Mouse (Mus musculus) bone marrow, adult 2 months (tissue): ENCODE measurements around the gene Nub1. TPM values are rescaled to one million over a fixed set of nuclear protein-coding genes. Genes with fewer than 3 reads are reported as not detected.

Experiments
- H3K27ac ChIP-seq: fragments of 200-500 bp; 2 replicates; pipeline ENCODE4 v1.5.1; 2012; ENCODE audit warnings: low read depth, mild to moderate bottlenecking, control low read depth, inconsistent platforms, low read length; ENCODE audit not compliant: control insufficient read depth, poor library complexity, insufficient read depth
- H3K4me1 ChIP-seq: fragments of 200-500 bp; 2 replicates; pipeline ENCODE4 v1.6.1; 2011; ENCODE audit warnings: low read length; ENCODE audit not compliant: control insufficient read depth, insufficient read depth
- H3K4me3 ChIP-seq: fragments of 200-500 bp; replicated peaks from 2 replicates; pipeline ENCODE3; 2011; ENCODE audit warnings: mild to moderate bottlenecking, low read depth, low read length, control low read depth; ENCODE audit not compliant: control insufficient read depth
- CTCF ChIP-seq: fragments of 200-500 bp; IDR thresholded peaks from 2 replicates; pipeline ENCODE4 v1.5.1; 2011; ENCODE audit warnings: low read length, control low read depth; ENCODE audit not compliant: control insufficient read depth, insufficient read depth
- POLR2A ChIP-seq: fragments of 200-500 bp; IDR thresholded peaks from 2 replicates; pipeline ENCODE4 v1.6.1; 2011; ENCODE audit warnings: low read depth, mild to moderate bottlenecking, control low read depth, low read length, borderline replicate concordance; ENCODE audit not compliant: control insufficient read depth
- WGBS: fragments of 180-500 bp; shearing (Covaris S2); methylation state at CpG from one replicate; pipeline ENCODE4 v1.1.7; 2018; 5-methylcytosine and 5-hydroxymethylcytosine counted together
- polyA plus RNA-seq: library from polyadenylated mRNA; stranded (reverse); fragments of >200 nt; gene quantifications from 2 replicates; pipeline ENCODE4 v1.2.4, GENCODE M21; 2011; ENCODE audit warnings: low replicate concordance; ENCODE audit not compliant: missing spikeins, insufficient read depth, insufficient read length

The Nub1 gene
- 17.7 and 35.7 TPM in 2 replicates for polyA plus RNA-seq

DNA sequence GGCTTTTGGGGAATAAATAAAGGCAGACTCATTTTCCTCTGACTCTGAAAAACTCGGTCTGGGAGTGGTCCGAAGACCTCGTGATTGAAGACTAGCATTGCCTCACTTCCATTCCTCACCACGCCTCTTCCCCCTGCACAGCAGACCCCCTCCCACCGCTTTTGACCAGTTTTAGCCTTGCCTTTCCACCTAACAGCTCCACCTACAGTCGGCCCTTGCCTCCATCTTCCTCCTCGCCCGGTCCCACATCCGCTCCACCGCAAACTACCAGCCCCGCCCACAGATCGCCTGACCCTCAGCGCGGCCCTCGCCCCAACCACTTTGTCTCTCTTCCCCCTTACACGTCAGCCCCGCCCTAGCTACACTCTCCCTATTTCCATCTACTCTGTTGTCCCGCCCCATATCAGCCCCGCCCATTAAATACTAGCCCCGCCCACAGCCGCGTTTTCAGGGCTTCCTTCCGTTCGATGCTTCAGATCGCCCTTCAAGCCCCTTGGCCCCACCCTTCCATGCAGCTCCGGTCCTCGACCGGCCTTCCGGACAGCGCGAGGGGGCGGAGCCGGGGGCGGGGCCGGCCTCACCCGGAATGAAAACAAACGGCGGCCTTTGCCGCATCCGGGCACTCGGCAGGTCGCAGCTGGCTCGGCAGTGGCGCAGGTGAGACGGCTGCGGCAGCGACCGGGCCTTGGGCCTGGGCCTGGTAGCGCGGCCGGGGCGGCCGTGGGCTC, at the start of gene Nub1:
Gene Nub1 (plus strand): TSS at position 167 of the 728 bp plus-strand sequence.
- under 1% methylated on average over 53 of the region's 53 CpGs for WGBS
- peak within 1 kb of the TSS; percentile 99 for H3K4me3 ChIP-seq
- H3K27ac ChIP-seq = peak within 1 kb of the TSS; percentile 72
- peak; percentile 41; the same call in 1 of the 2 replicates for TF ChIP-seq CTCF
- peak; percentile 80 for TF ChIP-seq POLR2A
- peaks cover 1% of the 10 kb centered on the region; the same call in 1 of the 2 replicates for H3K4me1 ChIP-seq

DNA sequence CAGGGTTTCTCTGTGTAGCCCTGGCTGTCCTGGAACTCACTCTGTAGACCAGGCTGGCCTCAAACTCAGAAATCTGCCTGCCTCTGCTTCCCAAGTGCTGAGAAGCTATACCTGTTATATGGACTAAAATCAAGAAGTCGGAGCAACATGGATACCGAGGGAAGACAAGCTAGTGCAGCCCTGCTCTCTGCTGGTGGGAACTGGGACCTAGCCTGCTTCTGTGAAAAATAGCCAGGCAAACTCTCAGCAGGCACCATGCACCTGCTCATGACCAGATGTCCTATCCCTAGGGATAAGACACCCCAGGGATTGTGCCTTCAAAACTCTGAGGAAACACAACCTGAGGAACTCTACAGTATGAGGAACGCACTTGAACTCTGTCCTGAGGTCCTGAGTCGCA, 48.3 kb upstream of the Nub1 start:
- no peak overlapping the region for H3K27ac ChIP-seq
- no peak overlapping the region for H3K4me3 ChIP-seq
- H3K4me1 ChIP-seq = no peaks in the 10 kb centered on the region
- 82% methylated on average over 4 of the region's 4 CpGs for WGBS
- TF ChIP-seq CTCF (no peak), POLR2A (no peak)

DNA sequence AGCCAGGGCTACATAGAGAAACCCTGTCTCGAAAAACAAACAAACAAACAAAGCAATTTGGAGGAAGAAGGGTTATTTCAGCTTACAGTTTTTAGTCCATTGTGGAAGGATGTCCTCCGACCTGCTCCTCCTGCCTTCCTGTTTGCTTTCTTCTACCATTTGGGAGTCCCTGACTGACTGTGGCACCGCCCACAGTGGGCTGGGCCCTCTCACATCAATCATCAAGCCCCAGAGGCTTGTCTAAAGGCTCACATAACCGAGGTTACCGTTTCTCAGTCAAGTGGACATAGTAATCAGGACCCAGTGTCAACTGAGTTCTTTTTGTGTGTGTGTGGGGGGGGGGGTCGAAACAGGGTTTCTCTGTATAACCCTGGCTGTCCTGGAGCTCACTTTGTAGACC, 47.2 kb upstream of the Nub1 start:
- no peak overlapping the region for H3K27ac ChIP-seq
- TF ChIP-seq POLR2A (no peak), CTCF (no peak)
- 44% methylated on average over 6 of the region's 6 CpGs for WGBS
- no peaks in the 10 kb centered on the region for H3K4me1 ChIP-seq
- no peak overlapping the region for H3K4me3 ChIP-seq

DNA sequence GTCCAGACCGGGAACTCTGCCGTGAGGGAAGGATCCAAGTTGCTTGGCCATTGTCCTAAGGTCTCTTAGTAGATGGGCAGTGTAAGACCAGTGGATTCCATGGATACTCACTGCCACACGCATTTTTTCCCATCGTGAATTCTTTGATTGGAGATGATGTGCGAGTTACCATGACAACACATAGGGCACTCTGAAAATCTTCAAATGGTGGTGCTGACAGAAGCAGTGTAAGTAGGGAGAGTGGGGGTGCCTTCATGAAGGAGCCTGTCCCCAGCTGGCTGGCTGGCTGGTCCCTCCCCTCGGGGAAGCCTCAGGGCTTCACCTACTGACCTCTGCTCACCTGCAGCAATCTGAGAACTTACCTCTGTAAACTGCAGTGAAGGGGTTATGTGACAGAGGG, 46.3 kb upstream of the Nub1 start:
- WGBS = 83% methylated on average over 6 of the region's 6 CpGs
- H3K27ac ChIP-seq = no peak overlapping the region
- H3K4me1 ChIP-seq = no peaks in the 10 kb centered on the region
- H3K4me3 ChIP-seq = no peak overlapping the region
- TF ChIP-seq POLR2A (no peak), CTCF (no peak)

DNA sequence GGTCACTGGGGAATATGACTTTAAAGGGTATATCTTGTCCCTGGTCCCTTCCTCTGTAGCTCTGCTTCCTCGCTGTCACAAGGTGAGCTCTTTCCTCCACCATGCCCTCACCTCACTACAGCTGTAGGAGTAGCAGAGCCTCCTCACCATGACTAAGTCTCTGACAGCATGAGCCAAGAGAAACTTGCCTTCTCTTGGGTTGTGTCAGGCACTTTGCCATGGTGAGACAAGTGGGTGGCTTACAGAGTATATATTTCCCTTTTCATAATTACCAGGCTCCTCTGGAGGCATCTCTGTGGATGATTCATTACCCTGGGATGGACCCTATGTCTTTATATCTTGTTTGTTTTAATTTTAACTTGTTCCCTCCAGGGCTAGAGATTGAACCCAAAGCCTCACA, 39.9 kb upstream of the Nub1 start:
- no peak overlapping the region for H3K4me3 ChIP-seq
- H3K27ac ChIP-seq = no peak overlapping the region
- no peaks in the 10 kb centered on the region for H3K4me1 ChIP-seq
- TF ChIP-seq POLR2A = no peak
- TF ChIP-seq CTCF = no peak
- 79% methylated on average over 1 of the region's 1 CpGs for WGBS

DNA sequence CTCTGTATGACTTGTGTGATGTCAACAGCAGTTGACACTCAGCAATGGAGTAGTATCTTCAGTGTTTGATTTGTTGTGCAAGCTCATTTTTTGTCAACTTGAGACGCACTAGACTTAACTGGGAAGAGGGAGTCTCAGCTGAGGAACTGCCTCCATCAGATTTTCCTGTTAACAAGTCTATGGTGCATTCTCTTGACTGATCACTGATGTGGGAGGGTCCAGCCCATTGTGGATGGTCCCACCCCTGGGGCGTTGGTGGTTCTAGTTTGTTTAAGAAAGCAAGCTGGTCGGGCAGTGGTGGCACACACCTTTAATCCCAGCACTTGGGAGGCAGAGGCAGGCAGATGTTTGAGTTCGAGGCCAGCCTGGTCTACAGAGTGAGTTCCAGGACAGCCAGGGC, 36.1 kb upstream of the Nub1 start:
- H3K27ac ChIP-seq = no peak overlapping the region
- H3K4me3 ChIP-seq = no peak overlapping the region
- WGBS = 57% methylated on average over 4 of the region's 4 CpGs
- H3K4me1 ChIP-seq = no peaks in the 10 kb centered on the region
- no peak for TF ChIP-seq CTCF
- TF ChIP-seq POLR2A = no peak

DNA sequence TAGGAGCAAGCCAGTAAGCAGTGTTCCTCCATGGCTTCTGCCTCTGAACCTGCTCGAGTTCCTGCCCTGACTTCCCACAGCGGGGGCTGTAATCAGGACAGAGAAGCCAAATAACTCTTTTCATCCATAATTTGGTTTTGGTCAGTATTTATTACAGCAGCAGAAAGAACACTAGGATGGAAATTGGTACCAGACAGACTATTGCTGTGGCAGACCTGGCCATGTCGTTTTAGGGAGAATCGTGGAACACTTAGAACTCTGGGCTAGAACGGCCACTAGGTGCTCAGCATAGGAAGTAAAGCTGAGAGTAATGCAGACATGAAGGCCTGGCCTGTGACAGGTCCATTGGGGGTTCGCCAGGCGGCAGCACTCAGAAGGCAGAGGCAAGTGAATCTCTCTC, 35.6 kb upstream of the Nub1 start:
- no peak for TF ChIP-seq CTCF
- no peak for TF ChIP-seq POLR2A
- H3K4me1 ChIP-seq = no peaks in the 10 kb centered on the region
- 68% methylated on average over 7 of the region's 7 CpGs for WGBS
- H3K27ac ChIP-seq = no peak overlapping the region
- no peak overlapping the region for H3K4me3 ChIP-seq

DNA sequence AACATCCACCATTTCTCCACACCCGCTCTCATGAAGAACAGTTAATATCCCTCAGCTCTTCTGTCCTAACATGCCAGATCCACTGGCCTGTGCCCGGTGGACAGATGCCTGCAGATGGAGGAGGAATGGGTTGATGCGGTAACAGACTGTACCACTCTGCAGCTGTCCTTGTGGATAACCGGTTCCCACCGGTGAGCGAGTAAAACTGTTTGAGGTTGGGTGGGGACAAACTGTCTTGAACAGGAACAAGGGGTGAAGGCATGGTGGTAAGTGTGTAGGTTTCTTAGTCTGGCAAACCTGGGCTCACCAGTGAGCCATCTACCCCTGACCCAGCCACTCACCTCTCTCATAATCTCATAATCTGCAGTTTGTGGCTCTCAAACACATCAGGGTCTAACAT, 34.0 kb upstream of the Nub1 start:
- Histone ChIP-seq H3K4me1 (no peaks in the 10 kb centered on the region), H3K27ac (no peak overlapping the region), H3K4me3 (no peak overlapping the region)
- WGBS = 85% methylated on average over 6 of the region's 6 CpGs
- TF ChIP-seq POLR2A (no peak), CTCF (no peak)
